Mouse (Mus musculus) inflammation-experienced regulatory T-cells (primary cell): ENCODE data around the gene 3110040M04Rik. TPM values are rescaled to one million over a fixed set of nuclear protein-coding genes. Genes with fewer than 3 reads are reported as not detected.

ENCODE experiments used
- polyA plus RNA-seq, 2 experiments: library from polyadenylated mRNA; unstranded; fragments of 100-300 nt; shearing (Covaris generic); gene quantifications; one replicate each; pipeline ENCODE4 v1.2.1; 2017

Gene 3110040M04Rik
- under 1 TPM in 1 of 2 experiments, not detected in 1; 0.30 TPM for polyA plus RNA-seq

GRCm38 (mm10) chr1:151203818-151204217 is at the start of gene 3110040M04Rik:
Gene 3110040M04Rik, plus strand, starts transcription at chr1:151204121.

GRCm38 (mm10) chr1:151182266-151182665 is 21.7 kb upstream of the 3110040M04Rik start, which contains the start of gene Gm47985:
Gene Gm47985, plus strand, starts transcription at chr1:151182537.

GRCm38 (mm10) chr1:151192075-151192474 is 11.8 kb upstream of the 3110040M04Rik start, which contains the start of gene Gm8947:
Gene Gm8947, plus strand, starts transcription at chr1:151192376.

GRCm38 (mm10) chr1:151198120-151198519 is 5.8 kb upstream of the 3110040M04Rik start, which contains the start of gene Gm47995:
Gene Gm47995, plus strand, starts transcription at chr1:151198448.

GRCm38 (mm10) chr1:151209824-151210355 is 6.0 kb downstream of the 3110040M04Rik start, which contains the start of gene Gm47996:
Gene Gm47996, plus strand, starts transcription at chr1:151210131.

Other genes with a start within 250 kb of the 3110040M04Rik start
- gene Hmcn1, start 210.7 kb upstream of the 3110040M04Rik start, polyA plus RNA-seq: 1 to 10 TPM in 1 of 2 experiments, under 1 TPM in 1; 0.61 to 1.5 TPM
- under 1 TPM in 1 of 2 experiments, not detected in 1; 0.11 TPM for gene Gm47985, start 21.6 kb upstream of the 3110040M04Rik start, polyA plus RNA-seq
- gene Gm8947, start 11.7 kb upstream of the 3110040M04Rik start, polyA plus RNA-seq: not detected
- gene Gm47995, start 5.7 kb upstream of the 3110040M04Rik start, polyA plus RNA-seq: not detected
- gene Gm47996, start 6.0 kb downstream of the 3110040M04Rik start, polyA plus RNA-seq: not detected
- gene Ivns1abp, start 140.4 kb downstream of the 3110040M04Rik start, polyA plus RNA-seq: 100 to 1,000 TPM; 185 to 246 TPM
- gene Swt1, start 224.3 kb downstream of the 3110040M04Rik start, polyA plus RNA-seq: 10 to 100 TPM; 34.3 to 38.6 TPM
- gene Trmt1l, start 224.4 kb downstream of the 3110040M04Rik start, polyA plus RNA-seq: 10 to 100 TPM; 86.3 to 87.2 TPM